Mouse (Mus musculus) forelimb bud, embryonic 11.5 days (tissue): Measurements from ENCODE around the gene Tnfrsf25.

Experiments used
- DNase-seq: peaks from one replicate; pipeline ENCODE4 v3.0.0-alpha.2; 2012; ENCODE audit warnings: low read depth, low spot score

Tnfrsf25 gene

DNA sequence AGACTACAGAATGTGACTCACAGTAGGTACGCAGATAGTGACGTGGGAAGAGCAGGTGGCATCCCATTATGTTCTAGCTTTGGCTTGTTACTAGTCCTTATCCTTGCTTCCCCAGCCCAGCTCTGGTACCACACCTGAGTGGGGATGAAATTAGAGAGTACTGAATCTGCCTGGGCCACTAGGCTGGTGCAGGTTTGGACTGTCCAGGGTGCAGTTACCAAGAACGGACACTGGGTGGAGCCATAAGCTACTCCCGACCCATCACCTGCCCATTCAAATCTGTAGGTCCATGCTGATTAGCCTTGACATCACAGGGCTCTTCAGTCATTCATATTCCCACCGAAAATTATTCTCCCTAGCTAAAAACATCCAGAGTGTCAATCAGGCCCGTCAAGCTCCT, 24.7 kb downstream of the Tnfrsf25 start:
- no peak for DNase-seq

DNA sequence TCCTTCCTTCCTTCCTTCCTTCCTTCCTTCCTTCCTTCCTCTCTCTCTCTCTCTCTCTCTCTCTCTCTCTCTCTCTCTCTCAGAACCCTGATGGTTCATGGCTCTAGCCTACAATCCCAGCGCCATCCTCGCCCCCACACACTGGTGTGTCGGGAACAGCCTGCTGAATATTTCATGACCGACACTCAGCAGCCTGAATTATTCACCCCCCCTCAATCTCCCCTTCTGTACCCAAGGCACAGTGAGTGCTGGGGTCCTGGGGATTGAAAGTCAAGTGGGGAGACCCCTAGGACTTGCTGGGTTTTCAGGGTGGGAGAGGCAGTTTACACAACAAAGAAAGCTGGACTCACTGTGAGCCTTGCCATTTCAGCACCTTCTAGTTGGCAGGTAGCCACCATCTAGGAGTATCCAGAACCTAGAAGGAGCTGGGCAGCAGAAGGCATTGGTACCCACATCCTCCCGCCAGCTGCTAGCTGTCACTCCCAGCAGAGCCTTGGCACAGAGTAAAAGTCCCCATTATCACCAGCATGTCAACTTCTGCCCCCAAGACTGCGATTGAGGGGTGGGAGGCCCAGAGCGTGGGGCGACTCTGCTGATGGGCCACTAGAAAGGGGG, 25.9 kb downstream of the Tnfrsf25 start:
- no peak for DNase-seq

DNA sequence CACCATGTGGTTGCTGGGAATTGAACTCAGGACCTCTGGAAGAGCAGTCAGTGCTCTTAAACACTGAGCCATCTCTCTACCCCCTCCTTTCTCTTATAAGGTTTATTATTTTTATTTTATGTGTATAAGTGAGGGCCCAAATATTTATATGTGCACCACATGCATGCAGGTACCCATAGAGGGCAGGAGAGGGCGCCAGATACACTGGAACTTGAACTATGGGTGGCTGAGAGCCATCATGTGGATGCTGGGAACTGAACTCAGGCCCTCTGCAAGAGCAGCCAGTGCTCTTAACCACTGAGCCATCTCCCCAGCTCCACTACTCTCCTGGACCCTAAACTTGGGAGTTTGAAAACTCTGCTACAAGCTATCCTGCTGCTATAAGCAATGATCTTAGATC, 27.9 kb downstream of the Tnfrsf25 start:
- DNase-seq, result no peak

DNA sequence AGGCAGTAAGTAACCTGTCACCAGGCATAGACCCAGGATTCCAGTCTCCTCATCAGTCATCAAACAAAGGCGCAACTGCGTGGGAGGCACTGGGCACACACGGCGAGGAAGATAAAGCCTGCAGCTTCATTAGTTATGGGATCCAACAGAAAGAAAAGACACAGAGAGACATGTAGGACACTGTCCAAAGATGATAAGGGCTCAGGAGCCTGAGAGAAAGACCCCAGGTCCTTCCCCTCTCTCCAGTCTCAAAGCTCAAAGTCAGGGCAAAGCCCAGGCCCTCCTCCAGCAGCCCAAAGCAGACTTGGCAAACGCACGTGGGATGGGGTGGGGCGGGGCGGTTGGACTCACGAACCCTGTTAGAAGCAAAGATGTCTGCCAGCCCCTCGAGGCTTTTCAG, 29.7 kb downstream of the Tnfrsf25 start:
- DNase-seq, result no peak

DNA sequence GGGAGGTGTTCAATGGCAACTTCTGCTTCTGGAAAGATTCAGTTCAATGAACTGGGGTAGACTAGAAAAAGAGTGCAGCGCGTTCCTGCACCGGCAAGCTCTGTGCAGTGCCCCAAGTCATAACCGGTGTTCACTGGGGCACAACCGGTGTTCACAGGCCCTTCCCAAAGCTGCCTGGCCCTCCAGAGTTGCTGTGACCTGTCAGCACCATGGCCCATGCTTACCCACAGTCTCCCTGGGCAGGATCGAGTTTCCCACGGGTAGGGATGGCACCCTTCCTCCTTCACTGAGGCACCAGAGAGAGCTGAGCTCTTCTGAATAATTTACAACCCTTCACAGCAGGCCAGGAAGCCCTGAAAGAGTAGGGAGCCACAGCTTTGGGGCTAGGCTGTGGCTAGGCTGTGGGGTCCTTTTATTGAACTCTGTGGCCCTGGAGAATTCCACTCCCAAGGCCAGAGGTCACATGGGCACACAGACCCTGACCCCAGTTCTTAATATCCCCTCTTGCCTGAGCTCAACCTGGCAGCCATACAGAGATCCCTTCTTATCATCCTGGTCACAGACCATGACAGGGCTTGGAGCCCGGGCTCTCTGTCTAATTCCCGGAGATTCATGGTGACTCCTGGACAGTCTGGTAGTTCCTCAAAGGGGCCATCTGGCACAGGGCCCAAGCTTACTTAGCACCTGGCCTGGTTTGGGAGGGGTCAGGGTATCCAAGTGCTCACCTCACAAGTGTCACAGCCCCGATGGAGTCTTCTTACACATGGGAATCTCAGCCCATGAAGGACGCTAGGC, 30.5 kb downstream of the Tnfrsf25 start:
- DNase-seq, result no peak

DNA sequence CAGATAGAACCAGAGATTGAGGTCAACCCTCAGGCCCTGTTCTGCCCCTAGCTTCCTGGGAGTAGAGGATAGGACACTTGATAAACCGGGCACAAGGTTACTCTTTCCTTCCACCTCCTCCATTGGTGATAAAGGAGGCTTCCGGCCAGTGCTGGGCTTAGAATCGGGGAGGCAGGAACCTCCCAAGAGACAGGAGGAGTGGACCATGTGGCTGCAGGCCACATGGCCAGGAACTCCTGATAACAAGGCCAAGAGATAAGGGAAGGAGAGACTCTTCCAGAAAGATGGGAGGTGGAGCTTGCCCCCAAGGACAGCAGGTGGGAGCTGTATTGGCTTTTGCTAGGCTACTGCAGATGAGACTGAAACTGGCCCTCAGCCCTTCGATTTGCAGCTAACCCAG, 34.8 kb downstream of the Tnfrsf25 start:
- DNase-seq, result no peak

DNA sequence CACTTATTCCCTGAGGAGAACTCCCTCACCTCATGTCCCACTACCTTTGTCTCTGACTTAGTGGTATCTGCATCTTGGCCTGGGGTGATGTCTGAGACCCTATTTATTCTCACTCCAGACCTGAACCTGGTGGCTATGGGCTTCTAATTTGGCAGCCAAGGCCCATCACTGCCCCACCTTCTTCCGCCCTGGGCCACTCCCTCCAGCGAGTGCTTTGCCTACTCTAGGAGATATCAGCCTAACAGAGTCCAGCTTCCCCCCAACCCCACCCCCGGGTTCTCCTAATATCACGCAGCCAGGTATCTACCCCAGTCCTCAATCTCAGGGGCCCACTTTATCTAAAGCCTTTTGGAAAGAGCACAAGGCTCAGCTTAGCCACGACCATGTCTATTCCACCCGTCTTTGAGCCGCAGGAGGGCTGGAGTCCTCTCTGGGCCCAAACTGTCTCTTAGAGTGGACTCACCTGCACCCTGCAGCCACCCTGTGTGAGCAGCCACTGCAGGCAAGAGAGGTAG, 35.8 kb downstream of the Tnfrsf25 start:
- no peak for DNase-seq

DNA sequence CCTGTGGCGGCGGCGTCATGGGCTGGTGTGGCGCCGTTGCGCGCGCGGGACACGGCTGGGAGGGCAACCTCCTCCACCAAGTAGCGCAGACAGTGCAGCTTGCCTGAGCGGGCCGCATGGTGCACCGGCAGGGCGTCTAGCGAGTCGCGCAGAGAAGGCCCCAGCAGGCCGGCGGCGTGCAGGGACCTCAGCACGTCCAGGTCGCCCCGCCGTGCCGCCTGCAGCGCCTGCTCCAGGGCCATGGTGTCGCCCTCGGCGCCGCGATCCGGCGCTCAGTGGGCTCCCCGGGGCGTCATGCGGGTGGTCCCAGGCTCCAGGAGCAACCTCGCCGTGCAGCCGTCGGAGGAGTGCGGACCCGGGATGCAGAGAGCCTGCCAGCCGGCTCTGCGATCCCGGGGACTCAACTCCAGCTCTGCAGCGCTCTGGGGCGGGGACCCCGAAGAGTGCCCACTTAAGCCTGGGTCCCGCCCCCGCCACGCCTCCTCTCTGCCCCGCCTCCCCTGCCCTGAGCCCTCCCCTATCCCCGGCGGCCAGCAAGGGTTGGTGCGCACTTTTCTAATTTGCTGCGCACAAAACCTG, 36.3 kb downstream of the Tnfrsf25 start, which contains the start of gene Espn:
Gene Espn, minus strand, starts transcription at position 406 of the 579 bp plus-strand sequence.
- peak; percentile 52 for DNase-seq

DNA sequence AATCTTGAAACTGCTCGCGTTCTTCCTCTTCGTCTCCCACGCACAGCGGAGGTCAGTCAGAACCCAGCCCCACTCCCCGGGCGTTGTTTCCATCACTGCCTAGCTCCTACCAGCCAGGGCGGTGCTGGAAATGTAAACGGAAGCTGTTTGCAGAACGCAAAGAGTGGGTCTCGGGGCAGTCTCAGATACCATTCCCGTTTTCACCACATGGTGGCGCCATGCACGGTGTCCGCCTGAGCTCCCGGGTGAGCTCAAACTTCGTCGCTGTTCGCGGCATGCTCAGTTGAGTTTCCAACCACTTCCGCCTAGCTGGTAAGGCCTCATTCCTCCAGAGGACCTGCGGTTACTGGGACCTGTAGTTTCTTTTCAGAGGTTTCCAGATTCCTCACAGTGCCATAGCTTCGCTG, 38.0 kb downstream of the Tnfrsf25 start:
- peak; percentile 87 for DNase-seq

DNA sequence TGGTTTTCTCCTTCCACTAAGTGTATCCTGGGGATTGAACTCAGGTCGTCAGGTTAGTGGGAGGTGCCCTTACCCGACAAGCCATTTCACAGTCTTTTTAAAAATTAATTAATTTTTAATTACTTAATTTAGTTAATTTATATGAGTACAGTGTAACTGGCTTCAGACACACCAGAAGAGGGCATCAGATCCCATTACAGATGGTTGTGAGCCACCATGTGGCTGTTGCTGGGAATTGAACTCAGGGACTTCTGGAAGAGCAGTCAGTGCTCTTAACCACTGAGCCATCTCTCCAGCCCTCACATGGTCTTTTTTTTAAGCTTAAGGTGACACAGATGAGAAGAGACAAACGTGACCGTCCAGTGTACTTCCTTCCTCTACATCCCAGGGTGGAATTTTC, 39.3 kb downstream of the Tnfrsf25 start:
- no peak for DNase-seq

DNA sequence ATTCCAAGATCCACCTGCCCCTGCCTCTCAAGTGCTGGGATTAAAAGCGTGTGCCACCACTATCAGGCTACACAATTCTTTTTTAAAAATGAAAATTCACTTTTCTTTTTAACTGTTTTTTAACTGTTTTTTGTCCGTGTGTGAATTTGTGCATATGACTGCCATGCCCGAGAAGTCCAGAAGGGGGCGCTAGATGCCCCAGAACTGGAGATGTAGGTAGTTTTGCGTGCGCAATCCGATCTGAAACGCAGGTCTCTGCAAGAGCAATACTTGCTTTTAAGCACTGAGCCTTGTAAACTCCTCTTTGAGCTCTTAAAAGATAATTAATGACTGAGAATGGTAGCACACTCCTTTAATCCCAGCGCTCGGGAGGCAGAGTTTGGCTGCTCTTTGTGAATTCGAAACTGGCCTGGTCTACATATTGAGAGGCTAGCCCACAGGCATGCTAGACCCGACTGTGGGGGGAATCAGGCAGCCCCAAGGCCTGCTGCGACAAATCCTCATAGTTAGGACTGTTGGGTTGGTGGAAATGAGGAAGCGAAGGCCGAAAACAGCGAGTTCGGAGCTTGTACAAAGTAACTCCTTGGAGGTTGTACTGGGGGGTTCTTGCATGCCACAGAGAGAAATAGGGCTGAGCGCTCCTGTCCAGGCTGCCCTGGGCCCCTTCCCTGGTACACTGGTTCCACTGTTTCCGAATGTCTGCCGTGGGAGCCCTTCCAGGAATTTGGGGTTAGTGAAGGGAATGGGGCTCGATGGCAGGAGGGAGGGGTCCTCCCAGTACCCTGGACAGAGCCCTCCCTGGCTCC, 42.2 kb downstream of the Tnfrsf25 start:
- no peak for DNase-seq

DNA sequence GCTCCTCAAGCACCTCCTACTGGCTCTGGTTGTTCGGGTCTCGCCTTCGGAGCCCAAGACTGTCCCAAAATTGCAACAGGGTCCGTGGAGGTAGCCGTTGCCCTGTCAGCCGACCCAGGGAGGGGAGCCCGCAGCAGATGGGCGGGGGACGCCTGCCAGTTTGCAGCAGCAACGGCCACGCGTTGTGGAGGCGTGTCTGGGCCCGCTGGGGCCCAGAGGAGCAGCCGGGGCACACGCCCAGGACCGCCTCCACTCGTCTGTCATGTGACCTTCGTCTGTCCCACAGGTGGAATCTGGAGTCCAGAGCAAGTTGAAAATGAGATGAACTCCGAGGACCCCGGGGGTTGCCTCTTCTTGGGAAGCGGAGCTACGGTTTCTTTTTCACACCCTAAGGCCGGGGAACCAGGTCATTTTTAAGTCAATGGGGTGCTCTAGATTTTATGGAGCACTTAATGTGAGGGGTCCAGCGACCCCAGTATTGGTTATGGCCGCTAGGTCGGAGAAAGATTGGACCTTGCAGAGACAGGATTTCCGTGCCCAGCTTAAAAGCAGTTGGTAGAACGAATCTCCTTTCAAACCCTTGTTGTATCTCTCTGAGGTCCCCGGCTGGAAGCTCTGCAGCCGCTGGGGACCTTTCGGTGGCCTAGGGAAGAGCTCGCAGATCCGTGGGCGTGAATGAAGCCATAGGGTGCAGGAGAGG, 43.0 kb downstream of the Tnfrsf25 start, which contains the start of gene Hes2:
Gene Hes2, plus strand, starts transcription at position 283 of the 700 bp plus-strand sequence.
- DNase-seq, result no peak

DNA sequence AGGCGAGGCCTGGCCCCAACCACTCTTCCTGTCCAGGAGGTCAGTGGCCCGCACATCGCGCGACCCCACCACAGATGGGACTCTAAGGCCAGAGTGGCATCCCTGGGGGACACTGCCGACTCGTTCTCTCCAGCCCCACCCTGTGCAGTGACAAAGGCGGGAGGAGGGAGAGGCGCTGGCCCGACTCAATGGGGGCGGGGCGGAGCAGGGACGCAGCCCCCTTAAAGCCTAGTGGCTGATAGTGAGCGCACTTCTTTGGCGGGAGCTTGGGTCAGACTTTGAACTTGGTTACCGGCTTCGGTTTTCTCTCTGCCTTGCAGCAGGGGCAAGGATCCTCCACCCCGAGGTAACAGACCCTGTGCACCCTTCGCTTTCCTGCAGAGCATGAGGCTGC, 43.5 kb downstream of the Tnfrsf25 start:
- no peak for DNase-seq

DNA sequence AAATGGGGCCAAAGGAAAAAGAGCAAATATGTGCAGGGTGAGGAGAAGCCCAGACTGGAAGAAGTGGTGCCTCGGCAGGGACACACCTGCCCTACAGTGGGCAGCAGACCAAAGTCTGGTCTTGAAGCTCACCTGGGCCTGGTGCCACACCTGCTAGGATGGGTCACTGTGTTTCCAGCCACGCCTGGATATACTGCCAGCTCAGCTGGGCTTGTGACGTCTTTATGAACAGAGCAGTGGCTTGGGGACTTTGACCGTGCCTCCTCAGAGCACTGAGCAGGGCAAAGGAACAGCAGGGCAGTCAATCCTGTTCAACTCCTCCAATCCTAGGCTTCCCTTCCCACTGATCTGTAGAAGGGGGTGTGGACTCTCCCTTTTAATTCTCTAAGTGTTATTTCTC, 45.0 kb downstream of the Tnfrsf25 start:
- DNase-seq, result no peak

DNA sequence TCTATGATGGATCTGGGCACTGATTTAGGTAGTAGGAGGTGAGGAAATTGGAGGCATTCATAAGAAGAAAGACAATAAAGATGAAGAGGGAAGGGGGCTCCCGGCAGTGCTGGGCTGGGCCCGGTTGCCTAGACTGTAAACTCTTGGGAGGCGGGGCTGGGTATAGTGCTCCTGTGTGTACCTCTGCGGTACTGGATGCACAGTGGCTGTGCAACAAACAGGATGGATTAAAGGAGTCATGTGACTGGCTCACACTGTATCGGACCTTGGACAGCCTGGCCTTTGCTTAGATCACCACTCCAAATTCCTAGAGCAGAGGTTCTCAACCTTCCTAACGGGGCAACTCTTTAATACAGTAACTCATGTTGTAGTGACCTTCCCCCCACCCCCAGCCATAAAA, 45.9 kb downstream of the Tnfrsf25 start:
- no peak for DNase-seq

DNA sequence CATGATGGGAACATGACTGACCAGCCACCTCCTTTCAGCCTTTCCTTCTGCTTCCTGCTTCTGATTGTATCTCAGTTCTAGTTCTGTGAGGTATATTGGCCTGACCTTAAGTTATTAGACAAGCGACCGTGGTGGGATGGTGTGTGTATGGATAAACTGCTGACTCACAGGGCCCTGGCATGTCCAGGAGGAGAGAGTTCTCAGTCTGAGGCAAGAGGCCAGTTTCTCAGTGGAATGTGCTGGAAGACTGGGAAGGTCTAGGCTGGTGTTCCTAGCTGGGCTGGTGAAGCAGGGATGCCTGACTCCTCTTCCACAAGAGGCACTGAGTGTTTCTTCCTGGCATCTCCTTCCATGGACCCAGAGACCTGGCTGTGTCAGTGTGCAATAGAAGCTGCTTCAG, 47.0 kb downstream of the Tnfrsf25 start:
- DNase-seq, result no peak

DNA sequence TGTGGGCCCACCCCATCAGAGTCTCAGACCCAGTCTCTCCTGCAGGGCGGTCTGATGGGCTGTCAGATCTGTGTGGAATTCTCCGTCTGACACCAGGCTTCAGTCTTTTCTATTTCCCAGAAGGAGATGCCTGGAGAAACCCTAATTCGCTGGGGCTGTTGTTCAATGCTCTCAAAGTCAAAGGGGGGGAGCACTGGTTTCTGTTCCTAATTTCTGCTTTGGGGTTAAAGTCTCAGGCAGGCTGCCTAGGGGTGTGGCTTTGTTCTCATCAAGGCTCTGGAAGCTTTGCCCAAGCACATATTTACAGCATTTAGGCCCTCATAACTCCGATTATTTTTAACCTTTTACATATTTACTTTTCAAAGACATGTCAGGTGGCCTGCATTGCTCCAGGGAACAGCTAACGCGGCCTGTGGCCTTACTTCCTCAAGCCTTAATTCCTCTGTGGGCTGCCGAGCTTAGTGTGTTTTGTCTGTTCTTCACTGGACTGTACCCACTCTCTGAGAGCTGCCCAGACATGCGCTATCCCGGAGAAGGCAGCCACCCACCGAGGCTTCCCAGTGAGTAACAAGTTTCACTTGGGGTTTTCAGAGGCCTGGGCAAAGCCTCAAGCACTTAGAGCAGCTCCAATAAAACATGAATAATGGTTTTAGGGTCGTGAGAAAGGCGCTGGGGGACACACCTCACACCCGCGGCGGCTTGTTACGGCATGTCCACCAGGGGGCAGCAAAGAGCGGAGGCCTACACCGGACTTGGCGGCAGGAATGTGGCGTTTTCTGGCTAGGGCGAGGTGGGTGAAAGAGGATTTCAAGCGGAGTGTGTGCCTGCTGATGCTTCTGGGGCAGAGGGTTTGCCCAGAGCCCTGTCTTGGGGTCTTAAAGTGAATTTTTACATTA, 49.5 kb downstream of the Tnfrsf25 start:
- peak; percentile 55 for DNase-seq

DNA sequence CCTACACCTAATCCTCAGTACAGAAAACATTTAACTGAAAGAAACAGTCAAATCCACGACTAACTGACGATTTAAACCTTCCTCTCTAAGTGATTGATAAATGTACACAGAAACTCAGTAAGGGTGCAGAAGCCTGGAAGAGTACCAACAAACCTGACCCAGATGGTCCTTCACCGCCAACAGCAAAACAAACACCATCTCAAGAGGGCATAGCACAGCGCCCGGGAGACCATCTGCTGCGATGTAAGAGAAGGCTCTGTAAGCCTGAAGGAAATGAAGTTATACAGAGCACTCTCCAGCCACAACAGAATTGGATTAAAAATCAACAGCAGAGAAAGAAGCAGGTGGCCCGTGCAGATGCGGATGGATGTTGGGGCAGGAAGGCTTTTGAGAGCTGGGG, 52.3 kb downstream of the Tnfrsf25 start:
- DNase-seq, result no peak

DNA sequence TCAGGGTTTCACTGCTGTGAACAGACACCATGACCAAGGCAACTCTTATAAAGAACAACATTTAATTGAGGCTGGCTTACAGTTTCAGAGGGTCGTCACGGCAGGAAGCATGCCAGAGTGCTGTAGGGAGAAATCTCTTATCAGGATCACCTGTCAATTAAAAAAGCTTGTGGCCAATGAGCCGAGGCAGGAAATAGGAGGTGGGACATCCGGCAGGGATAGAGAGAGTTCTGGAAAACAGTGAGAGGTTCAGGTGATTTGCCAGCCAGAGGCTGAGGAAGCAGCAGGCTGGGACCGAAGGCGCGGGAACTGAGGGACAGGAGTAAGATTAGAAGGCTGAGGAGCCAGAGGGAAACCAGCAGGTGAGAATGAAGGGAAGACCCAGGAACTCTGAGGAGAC, 53.4 kb downstream of the Tnfrsf25 start:
- DNase-seq, result no peak
